Mouse (Mus musculus) stomach, postnatal 0 days (tissue): ENCODE measurements around the gene Vsig8.

ENCODE experiments used
- CTCF ChIP-seq: IDR thresholded peaks from 2 replicates; pipeline ENCODE4 v1.5.1; 2016; ENCODE audit warnings: antibody characterized with exemption, low read depth, mild to moderate bottlenecking, moderate library complexity
- EP300 ChIP-seq: optimal IDR thresholded peaks from 2 replicates; pipeline ENCODE3; 2016; ENCODE audit warnings: antibody characterized with exemption

GRCm38 (mm10) chr1:172520576-172521440 lies 34.9 kb upstream of the Vsig8 start, which contains the start of gene Cfap45:
- TF ChIP-seq EP300 (no peak), CTCF (no peak)
